Mouse (Mus musculus): Measurements from ENCODE around the gene Rnf217.

Rnf217 gene

GRCm38 (mm10) chr10:31496931-31497330 is 112.1 kb downstream of the Rnf217 start:
- DNase-seq (ENCODE audit: low read depth, low spot score) = no peak

- DNase-seq (ENCODE audit: low read depth, low spot score) = peak; percentile 50
Observed at GRCm38 (mm10) chr10:31495826-31496225, 113.2 kb downstream of the Rnf217 start.

- DNase-seq (ENCODE audit: low read depth, low spot score) = no peak
Observed at GRCm38 (mm10) chr10:31494296-31494695, 114.7 kb downstream of the Rnf217 start.

- DNase-seq (ENCODE audit: low read depth, low spot score) = no peak
Observed at GRCm38 (mm10) chr10:31467043-31467898, 141.7 kb downstream of the Rnf217 start.

GRCm38 (mm10) chr10:31465840-31466541 is 143.0 kb downstream of the Rnf217 start:
- peak; percentile 73 for DNase-seq (ENCODE audit: low read depth, low spot score)

GRCm38 (mm10) chr10:31465424-31465823 is 143.6 kb downstream of the Rnf217 start:
- no peak for DNase-seq (ENCODE audit: low read depth, low spot score)

GRCm38 (mm10) chr10:31463044-31463443 is 145.9 kb downstream of the Rnf217 start:
- DNase-seq (ENCODE audit: low read depth, low spot score) = no peak

- no peak for DNase-seq (ENCODE audit: low read depth, low spot score)
Observed at GRCm38 (mm10) chr10:31456806-31457205, 152.2 kb downstream of the Rnf217 start.

- no peak for DNase-seq (ENCODE audit: low read depth, low spot score)
Observed at GRCm38 (mm10) chr10:31447083-31447482, 161.9 kb downstream of the Rnf217 start.

- peak; percentile 90 for DNase-seq (ENCODE audit: low read depth, low spot score)
Observed at GRCm38 (mm10) chr10:31445291-31446124, 163.5 kb downstream of the Rnf217 start, which contains the start of gene Tpd52l1. Gene Tpd52l1 (minus strand): TSS chr10:31445958.

GRCm38 (mm10) chr10:31444206-31444605 is 164.8 kb downstream of the Rnf217 start:
- no peak for DNase-seq (ENCODE audit: low read depth, low spot score)
